Mouse (Mus musculus) spleen, adult 18-20 months (tissue): ENCODE measurements around the gene Traf1.

Experiments
- DNase-seq, 2 experiments: peaks; one replicate each; pipeline ENCODE4 v3.0.0; 2022; ENCODE audit warnings: mixed read lengths in 2 of 2

Traf1 gene

GRCm38 (mm10) chr2:34899682-34900081, 61.9 kb downstream of the Traf1 start:
- DNase-seq, result no peak

DNA sequence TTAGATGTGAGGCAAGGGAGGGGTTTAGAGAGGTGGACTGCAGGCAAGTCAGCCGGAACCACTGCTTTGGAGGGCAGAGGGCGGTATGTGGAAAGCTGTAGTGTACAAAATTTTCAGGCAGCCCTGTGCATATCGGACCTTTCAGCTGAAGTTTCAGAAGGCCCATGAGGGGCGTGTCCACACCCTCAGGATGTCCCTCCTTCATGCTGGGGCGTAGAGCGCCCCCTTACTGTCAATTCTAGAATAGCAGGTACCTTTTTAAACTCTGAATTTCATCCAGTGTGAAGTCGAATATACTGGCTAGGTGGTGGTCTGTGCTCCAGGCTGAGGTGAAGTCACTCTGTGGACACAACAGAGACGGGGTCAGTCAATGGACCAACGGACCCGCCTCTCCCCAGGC, 63.8 kb downstream of the Traf1 start:
- DNase-seq, result peak in 1 of 2 experiments; percentile 29

DNA sequence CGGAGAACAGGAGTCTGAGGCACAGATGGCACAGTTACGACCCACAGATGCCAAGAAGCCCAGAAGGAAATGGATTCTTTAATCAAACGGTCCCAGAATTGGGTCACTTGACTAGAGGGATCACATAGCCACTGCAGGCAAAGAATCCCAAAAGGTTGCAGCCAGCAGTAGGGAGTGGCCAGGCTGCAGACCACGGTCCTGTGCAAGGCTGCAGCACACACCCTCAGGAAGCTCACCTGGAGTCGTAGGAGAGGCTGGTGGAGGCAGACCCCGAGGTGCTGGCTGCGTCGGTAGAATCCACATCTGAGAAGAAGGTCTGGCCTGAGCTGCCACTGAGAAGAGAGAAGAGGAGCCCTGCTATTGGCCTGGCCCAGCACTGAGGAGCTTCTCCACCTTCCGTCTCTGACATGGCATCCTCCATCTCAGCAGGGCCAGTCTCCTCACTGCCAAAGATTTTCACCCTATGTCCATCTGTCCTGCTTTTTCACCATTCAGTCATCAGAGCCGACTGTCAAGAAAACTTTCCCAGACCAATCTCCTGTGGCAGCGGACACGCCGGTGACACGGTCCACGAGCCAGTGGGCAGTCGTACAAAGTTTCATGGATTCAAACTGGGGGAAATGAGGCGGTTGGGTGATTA, 64.6 kb downstream of the Traf1 start:
- DNase-seq, result no peak

GRCm38 (mm10) chr2:34895503-34896113, 66.0 kb downstream of the Traf1 start:
- no peak for DNase-seq

DNA sequence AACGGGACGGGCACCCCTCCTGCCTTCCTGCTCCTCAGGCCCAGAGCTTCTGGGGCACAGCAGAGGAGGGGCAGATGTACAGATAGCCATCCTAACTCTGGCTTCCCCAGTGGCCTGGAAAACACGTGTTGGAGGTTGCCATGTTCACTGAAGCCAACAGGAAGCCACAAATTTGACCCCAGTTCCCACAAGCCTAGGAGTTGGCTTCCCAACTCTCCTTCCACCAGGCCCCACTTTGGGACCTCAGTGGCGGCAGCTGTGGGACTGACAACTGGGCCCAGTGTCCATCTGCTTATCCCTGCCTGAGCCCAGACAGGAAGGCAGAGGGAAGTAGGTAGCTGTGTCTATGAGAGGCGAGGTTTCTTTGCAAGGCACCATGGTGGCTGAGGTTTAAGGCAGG, 67.6 kb downstream of the Traf1 start:
- DNase-seq, result no peak
